Mouse (Mus musculus) gastrocnemius, postnatal 10 days (tissue): ENCODE data around the gene B830017H08Rik. TPM values are rescaled to one million over a fixed set of nuclear protein-coding genes. Genes with fewer than 3 reads are reported as not detected.

ENCODE experiments used
- DNase-seq: peaks from one replicate; pipeline ENCODE4 v3.0.0; 2021; ENCODE audit warnings: mixed read lengths
- total RNA-seq, 2 experiments: library from RNA; stranded (reverse); gene quantifications; 2 replicates each; pipeline ENCODE4 v1.2.3; 2021

The B830017H08Rik gene
- total RNA-seq, 2 experiments from 2014 or later: not detected

DNA sequence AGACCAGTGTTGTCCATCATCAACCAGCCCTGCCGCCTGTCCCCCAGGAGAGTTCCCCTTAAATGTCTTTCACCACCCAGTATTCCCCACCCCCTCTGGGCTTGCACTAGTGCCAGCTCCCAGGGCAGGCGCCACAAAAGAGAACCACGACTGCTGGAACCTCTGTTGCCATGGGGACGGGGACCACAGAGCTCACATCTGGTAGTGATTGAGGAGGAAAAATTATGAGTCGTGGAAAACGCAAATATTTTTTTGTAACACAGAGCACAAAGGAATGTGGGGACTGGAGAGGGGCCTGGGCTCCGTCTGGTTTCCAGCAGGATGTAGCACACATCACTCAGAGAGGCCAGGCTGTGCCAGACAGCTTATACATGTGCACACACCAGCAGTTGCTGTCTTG is 23.2 kb upstream of the B830017H08Rik start:
- DNase-seq: peak; percentile 73

- DNase-seq: no peak
These were observed 20.8 kb upstream of the B830017H08Rik start for GRCm38 (mm10) chr16:17812120-17812519.

DNA sequence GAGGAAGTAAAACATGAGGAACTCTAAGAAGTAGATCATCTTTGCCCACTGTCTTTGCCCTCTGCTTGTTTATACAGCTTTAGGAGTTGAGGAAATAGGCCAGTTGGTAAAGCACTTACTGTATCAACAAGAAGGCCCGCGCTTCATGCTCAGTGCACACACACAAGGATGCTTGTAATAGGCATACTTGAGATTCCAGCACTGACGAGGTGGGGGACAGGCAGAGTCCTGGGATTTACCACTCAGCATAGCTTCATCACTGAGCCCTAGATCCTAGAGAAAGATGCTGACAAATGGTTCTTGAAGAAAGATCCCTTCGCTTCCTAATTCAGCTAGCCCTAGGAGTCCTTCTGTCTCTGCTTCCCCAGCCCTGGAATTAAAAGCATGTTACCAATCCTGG is 19.7 kb upstream of the B830017H08Rik start:
- peak; percentile 3 for DNase-seq

- DNase-seq: peak; percentile 79
These were observed 17.2 kb upstream of the B830017H08Rik start for GRCm38 (mm10) chr16:17815411-17816402.

DNA sequence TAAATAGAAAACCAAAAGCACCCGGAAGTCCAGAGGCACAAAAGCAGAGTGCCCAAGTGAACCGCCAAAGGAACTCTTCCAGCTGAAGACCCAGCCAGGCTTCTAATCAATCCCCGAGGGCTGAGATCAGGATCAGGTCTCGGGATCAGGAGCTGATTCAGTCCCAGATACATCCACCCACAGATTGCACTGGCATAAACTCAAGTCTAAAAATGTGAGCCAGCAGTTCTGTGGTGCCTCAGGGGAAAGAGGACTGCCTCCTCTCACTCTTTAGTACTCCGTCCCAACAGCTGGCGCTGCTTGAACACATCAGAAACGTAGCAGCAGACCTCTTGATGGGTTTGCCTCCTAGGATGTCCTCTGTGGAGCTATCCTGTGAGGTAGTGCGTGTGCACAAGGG is 16.4 kb upstream of the B830017H08Rik start:
- DNase-seq: no peak

- DNase-seq: no peak
These were observed 6.4 kb upstream of the B830017H08Rik start for GRCm38 (mm10) chr16:17826500-17826899.

GRCm38 (mm10) chr16:17828229-17828628 is 4.7 kb upstream of the B830017H08Rik start:
- DNase-seq: no peak

GRCm38 (mm10) chr16:17828867-17829266 is 4.1 kb upstream of the B830017H08Rik start:
- no peak for DNase-seq

DNA sequence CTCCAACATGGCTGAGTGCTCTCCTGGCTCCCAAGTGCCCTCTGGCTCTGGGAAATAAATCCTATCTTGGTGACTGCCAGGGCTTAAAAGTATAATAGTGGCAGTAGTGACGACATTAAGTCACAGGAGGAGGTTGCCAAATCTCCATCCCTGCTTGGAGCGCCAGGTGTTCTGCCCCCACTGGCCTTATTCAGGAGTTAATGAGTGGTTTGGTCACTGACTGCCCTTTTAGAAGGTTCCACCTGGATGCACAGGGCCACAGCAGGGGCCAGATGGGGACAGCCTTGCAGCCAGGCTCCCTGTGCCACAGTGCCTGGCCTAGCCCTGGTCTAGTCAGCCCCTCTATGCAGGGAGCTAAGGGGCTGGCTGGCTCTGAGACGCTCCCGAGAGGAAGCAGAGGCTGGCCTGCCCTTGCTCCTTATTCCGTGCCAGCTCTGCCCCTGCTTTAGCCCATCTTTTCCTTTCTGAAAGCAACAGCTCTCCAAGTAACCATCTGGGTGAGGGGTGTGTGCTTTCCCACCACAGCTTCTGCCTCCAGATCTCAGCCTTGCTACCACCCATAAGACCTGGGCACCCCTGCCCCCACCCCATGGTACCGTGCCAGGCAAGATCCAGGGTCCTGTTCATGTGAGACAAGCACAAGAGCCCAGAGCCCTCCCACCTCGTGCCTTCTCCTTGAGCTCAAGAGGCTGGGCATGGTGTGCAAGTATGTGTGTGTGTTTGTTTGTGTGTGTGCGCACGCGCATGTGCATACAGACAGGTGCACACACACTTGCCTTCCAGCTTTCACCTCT is 2.3 kb upstream of the B830017H08Rik start:
- DNase-seq: no peak

DNA sequence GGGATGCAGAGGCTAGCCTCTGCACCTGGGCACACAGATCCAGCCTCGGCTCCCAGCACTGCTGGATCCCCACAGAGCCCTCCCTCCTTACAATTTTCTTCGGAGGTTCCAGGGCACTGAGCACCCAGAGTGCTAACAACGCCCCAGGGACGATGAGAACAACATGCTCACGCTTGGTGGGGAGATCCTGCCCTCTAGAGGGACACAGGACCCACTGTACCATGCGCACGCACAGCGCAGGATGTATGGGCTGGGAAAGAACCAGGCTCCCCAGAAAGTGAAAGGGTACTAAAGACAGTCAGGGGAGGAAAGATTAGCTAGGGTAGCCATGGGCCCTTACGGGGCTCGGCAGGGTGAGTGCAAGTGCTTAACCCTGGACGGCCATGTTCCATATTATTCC is 1.1 kb upstream of the B830017H08Rik start:
- DNase-seq: no peak

- peak; percentile 29 for DNase-seq
These were observed 380 bp downstream of the B830017H08Rik start for GRCm38 (mm10) chr16:17833321-17833680.

- no peak for DNase-seq
These were observed 919 bp downstream of the B830017H08Rik start for GRCm38 (mm10) chr16:17833681-17834399.

DNA sequence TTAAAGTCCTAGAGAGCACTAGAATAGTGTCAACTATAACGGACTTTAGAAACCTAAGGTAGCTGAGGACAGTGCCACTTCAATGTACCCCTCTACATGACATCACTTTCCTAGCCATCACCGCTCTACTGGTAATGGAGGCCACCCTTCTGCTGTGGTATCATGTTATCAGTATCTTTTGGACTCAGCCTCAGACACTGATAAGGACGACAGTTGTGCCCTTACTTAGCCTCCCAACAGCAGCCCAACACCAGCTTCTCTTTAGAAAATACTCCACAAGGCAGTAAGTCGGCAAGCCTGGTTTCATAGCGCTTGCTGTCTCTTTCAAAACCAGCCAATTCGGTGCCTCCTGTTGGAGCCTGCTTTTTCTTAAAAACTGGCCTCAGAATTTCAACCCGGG is 1.6 kb downstream of the B830017H08Rik start:
- DNase-seq: no peak

GRCm38 (mm10) chr16:17835481-17835880 is 2.6 kb downstream of the B830017H08Rik start:
- DNase-seq: no peak

DNA sequence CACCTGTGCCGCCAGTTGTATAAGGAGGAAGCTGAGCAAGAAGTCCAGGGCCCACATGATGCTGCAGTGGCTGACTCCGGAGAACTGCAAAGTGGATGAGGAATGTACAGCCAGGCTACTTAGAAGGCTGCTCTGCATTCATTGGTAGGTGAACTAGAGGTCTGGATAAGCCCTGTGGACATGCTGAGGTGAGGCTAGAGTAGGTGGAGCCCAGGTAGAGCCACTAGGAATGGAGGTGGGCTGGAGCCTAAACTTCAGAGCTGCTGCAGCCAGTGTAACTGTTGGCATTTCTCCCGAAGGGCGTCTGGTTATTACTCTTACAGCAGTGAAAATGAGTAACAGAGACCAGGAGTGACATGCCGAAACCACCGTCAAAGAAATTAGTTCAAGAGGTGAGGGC is 5.1 kb downstream of the B830017H08Rik start, which contains the start of gene Car15:
Gene Car15, minus strand, starts transcription at position 314 of the 400 bp plus-strand sequence.
- no peak for DNase-seq

DNA sequence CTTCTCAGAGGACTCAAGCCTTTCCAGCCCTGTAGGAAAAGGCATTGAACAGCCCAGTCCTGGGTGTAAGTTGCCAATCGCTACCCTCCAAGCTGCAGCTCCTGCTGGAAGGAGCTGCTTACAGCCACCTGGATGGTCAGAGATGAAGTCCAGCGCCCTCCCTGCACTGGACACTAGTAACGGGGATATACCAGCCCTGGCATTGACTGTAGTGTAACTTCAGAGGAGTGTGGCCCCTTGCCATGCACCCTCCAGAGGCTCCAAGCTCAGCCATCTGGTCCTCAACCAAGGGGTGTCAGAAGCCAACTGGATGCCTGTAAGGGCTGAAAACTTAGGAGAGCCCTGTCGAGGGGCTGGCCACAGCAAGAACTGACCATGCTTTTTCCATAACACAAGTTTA is 7.1 kb downstream of the B830017H08Rik start:
- peak; percentile 55 for DNase-seq

DNA sequence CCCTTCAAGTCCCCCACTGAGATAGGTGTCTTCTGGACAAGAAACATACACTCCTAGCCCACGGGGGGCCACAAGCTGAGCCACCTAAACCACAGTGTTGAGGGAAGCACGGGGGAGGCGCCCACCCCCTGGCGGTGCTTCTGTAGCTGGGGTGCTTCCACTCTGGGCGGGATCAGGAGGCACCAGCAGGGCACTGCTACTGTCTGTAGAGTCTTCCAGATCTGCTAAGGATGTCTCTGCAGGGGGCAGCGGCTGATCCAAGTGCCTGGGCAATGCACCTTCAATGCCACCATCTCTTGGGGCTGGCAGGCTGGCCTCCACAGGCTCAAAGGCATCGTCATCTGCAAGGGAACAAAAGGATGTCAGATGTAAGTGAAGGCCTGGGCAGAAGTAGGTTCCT is 9.5 kb downstream of the B830017H08Rik start:
- no peak for DNase-seq

GRCm38 (mm10) chr16:17843701-17844365 is 10.9 kb downstream of the B830017H08Rik start:
- DNase-seq: no peak

DNA sequence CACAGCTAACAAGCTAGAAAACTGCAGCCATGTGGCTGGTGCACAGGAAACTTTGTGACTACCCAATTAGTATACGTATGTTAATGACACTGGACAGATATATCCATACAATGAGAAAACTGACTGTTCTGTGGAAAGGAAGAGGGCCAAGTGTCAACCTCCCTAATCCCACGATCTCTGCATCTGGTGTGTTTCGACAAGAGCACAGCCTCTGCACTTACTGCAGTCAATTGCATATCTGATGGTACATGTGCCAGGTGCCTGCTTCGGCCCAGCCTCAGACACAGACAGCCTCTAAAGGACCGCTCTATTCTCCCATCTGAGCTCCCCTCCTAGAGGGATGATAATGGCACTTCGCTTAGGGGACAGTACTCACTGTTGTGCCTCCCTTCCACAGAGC is 15.5 kb downstream of the B830017H08Rik start:
- DNase-seq: no peak

- DNase-seq: no peak
These were observed 16.0 kb downstream of the B830017H08Rik start for GRCm38 (mm10) chr16:17848928-17849327.

- DNase-seq: no peak
These were observed 16.6 kb downstream of the B830017H08Rik start for GRCm38 (mm10) chr16:17849486-17849885.

DNA sequence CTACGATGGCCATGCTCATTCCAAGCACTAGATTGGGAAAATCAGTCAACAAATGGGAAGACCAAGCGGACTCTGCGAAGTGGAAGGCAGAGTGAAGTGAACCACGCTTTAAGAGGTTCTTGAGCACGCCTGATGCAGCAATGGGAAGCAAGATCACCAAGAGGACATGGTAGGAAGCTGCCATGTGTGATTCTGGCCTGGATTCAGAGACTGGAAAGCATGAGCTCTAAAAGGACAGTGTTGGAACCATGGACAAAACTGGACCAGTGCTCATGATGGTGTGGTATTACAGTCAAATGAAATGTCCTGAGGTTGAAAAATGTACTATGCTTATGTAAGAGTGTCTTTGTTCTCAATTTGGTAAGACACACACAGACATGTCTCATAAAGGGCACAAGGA is 18.4 kb downstream of the B830017H08Rik start:
- DNase-seq: no peak
